Mouse (Mus musculus) forebrain, postnatal 0 days (tissue): ENCODE results near the gene Acsf3. TPM values are rescaled to one million over a fixed set of nuclear protein-coding genes. Genes with fewer than 3 reads are reported as not detected.
A peak's percentile ranks its signal among the peaks of the same experiment; 100 is the strongest.

ENCODE experiments used
- ATAC-seq: fragments of 200-750 bp; cut with Nextera tagmentation; 2 replicates; pipeline ENCODE4 v1.8.0; 2017; ENCODE audit warnings: mild to moderate bottlenecking, moderate library complexity
- DNase-seq: peaks from one replicate; pipeline ENCODE4 v3.0.0-alpha.2; 2015
- H3K27ac ChIP-seq: fragments of 300-500 bp; sonication (generic); 2 replicates; pipeline ENCODE4 v1.5.1; 2014; ENCODE audit warnings: low read depth, mild to moderate bottlenecking, antibody characterized with exemption, low read length, moderate library complexity, mixed read lengths
- H3K27me3 ChIP-seq: fragments of 300-500 bp; sonication (generic); 2 replicates; pipeline ENCODE4 v1.6.1; 2014; ENCODE audit warnings: mild to moderate bottlenecking, low read length, mixed read lengths; ENCODE audit not compliant: insufficient read depth
- H3K36me3 ChIP-seq: fragments of 300-500 bp; sonication (generic); 2 replicates; pipeline ENCODE4 v1.6.1; 2014; ENCODE audit warnings: mild to moderate bottlenecking, moderate library complexity; ENCODE audit not compliant: insufficient read depth
- H3K4me1 ChIP-seq: fragments of 300-500 bp; sonication (generic); 2 replicates; pipeline ENCODE4 v1.6.1; 2014; ENCODE audit warnings: antibody characterized with exemption; ENCODE audit not compliant: insufficient read depth
- H3K4me2 ChIP-seq: fragments of 300-500 bp; sonication (generic); 2 replicates; pipeline ENCODE4 v1.6.1; 2014; ENCODE audit warnings: low read depth, mild to moderate bottlenecking, moderate library complexity
- H3K4me3 ChIP-seq: fragments of 300-500 bp; sonication (generic); 2 replicates; pipeline ENCODE4 v1.5.1; 2014; ENCODE audit warnings: low read depth, low read length, mixed read lengths
- H3K9ac ChIP-seq: fragments of 300-500 bp; sonication (generic); 2 replicates; pipeline ENCODE4 v1.6.1; 2014; ENCODE audit warnings: mild to moderate bottlenecking
- H3K9me3 ChIP-seq: fragments of 300-500 bp; sonication (generic); 2 replicates; pipeline ENCODE4 v1.6.1; 2016; ENCODE audit warnings: low read length
- CTCF ChIP-seq: sonication (generic); IDR thresholded peaks from 2 replicates; pipeline ENCODE4 v1.5.1; 2016; ENCODE audit warnings: antibody characterized with exemption, control low read depth, low read depth
- WGBS: fragments of 180-500 bp; shearing (Covaris S2); extraction: QIAGEN DNeasy Blood & Tissue Kit; methylation state at CpG from one replicate; pipeline ENCODE4 v1.1.7; 2014; 5-methylcytosine and 5-hydroxymethylcytosine counted together
- polyA plus RNA-seq: library from polyadenylated mRNA; unstranded; fragments of >200 nt; fragmentation: Nextera tagmentation; extraction: Ambion mirVana; gene quantifications from 2 replicates; pipeline ENCODE4 v1.2.1, GENCODE M21; 2015
- total RNA-seq: library from RNA; depleted of rRNA; stranded (reverse); fragments of >200 nt; gene quantifications from 2 replicates; pipeline ENCODE4 v1.2.3, GENCODE M21; 2014

Gene Acsf3
- total and polyA plus RNA-seq, 2 experiments from 2014 or later, result 16.9 to 25.6 TPM

DNA sequence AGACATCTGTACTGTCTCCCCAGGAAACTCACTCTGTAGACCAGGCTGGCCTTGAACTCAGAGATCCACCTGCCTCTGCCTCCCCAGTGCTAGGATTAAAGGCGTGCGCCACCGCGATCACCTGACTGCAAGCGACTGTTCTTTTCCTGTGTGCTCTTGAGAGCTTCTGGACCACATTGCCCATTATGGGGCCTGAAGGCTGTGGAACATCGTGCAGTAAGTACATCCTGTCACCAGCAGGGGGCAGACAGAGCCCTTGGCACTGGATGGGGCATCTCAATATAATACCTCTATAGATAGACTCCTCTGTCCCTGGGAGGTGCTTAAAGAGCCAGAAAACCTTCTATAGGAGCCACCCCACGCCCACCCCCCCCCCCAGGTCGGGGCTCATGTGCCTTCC lies 59.7 kb downstream of the Acsf3 start:
- H3K4me2 ChIP-seq, result no peak overlapping the region
- 33% methylated on average over 8 of the region's 8 CpGs for WGBS
- ATAC-seq (peak; percentile 73), DNase-seq (peak; percentile 81)
- no peaks in the 10 kb centered on the region for H3K9me3 ChIP-seq
- no peaks in the 10 kb centered on the region for H3K27me3 ChIP-seq
- H3K9ac ChIP-seq, result no peak overlapping the region
- peak; percentile 83 for TF ChIP-seq CTCF
- H3K4me1 ChIP-seq, result no peaks in the 10 kb centered on the region
- no peak overlapping the region for H3K4me3 ChIP-seq
- no peak overlapping the region for H3K27ac ChIP-seq
- no peaks in the 10 kb centered on the region for H3K36me3 ChIP-seq

DNA sequence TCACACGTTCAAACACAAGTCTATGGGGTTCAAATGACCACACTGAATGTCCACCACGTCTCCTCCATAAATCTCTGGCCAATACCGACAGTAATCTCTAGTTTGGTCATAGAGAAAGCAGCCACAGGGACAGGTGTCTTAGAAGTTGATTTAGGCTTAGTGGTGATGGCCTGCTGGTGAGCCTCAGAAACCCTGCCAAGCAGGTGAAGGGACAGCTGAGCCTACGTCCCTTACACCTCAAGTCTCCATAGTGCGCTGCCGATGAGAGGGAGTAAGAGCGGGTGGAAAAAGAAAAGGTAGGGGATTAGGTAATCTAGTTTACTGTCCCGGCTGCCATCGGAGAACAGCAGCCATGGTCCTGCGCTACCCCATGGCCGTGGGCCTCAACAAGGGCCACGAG lies 60.9 kb downstream of the Acsf3 start:
- ATAC-seq (no peak), DNase-seq (no peak)
- no peaks in the 10 kb centered on the region for H3K9me3 ChIP-seq
- no peaks in the 10 kb centered on the region for H3K4me1 ChIP-seq
- 90% methylated on average over 12 of the region's 12 CpGs for WGBS
- H3K9ac ChIP-seq, result no peak overlapping the region
- no peak for TF ChIP-seq CTCF
- H3K36me3 ChIP-seq, result no peaks in the 10 kb centered on the region
- H3K27me3 ChIP-seq, result no peaks in the 10 kb centered on the region
- H3K4me2 ChIP-seq, result no peak overlapping the region
- H3K4me3 ChIP-seq, result no peak overlapping the region
- H3K27ac ChIP-seq, result no peak overlapping the region

DNA sequence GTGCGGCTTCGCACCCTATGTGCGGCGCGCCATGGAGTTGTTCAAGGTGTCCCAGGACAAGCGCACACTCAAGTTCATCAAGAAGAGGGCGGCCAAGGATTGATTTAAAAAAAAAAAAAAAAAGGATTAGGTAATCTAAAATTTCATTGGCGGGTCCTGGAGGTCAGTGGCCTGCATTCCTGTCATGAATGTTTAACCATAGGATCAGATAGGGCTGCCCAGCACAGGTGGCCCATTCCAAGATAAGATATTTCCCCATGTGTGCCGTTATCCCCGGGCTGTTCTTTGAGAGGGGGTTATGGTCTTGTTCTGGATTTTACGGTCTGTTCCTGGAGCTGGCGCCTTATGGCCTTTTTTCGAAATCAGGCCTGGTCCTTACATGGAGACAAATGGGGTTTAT lies 61.4 kb downstream of the Acsf3 start:
- H3K4me3 ChIP-seq, result no peak overlapping the region
- no peaks in the 10 kb centered on the region for H3K27me3 ChIP-seq
- no peaks in the 10 kb centered on the region for H3K9me3 ChIP-seq
- H3K36me3 ChIP-seq, result no peaks in the 10 kb centered on the region
- WGBS, result 93% methylated on average over 13 of the region's 13 CpGs
- H3K9ac ChIP-seq, result no peak overlapping the region
- no peak for TF ChIP-seq CTCF
- no peak overlapping the region for H3K27ac ChIP-seq
- no peaks in the 10 kb centered on the region for H3K4me1 ChIP-seq
- ATAC-seq (no peak), DNase-seq (no peak)
- no peak overlapping the region for H3K4me2 ChIP-seq

DNA sequence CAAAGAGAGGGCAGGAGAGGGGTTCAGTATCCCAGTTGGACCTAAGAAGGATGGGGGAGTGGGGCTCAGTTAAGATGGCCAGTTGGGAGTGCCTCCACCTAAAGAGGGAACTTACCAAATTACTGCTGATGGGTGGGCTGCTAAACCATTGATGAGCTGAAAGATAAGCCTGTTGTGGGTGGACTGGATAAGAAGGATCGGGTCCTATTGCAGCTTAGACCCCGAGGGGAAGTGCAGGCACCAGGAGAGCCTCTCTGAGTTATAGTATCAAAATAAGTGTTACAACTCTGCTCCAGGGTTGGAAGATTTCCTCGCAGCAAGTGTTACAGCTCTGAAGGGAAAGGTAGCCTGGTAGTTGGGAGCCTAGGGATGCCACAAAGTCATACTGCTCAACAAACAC lies 68.9 kb downstream of the Acsf3 start:
- Histone ChIP-seq H3K4me2 (no peak overlapping the region), H3K36me3 (no peaks in the 10 kb centered on the region), H3K27ac (no peak overlapping the region), H3K4me3 (no peak overlapping the region), H3K27me3 (no peaks in the 10 kb centered on the region), H3K9me3 (no peaks in the 10 kb centered on the region), H3K4me1 (no peaks in the 10 kb centered on the region), H3K9ac (no peak overlapping the region)
- no peak for DNase-seq
- no peak for TF ChIP-seq CTCF
- ATAC-seq, result no peak
- 74% methylated on average over 3 of the region's 3 CpGs for WGBS

DNA sequence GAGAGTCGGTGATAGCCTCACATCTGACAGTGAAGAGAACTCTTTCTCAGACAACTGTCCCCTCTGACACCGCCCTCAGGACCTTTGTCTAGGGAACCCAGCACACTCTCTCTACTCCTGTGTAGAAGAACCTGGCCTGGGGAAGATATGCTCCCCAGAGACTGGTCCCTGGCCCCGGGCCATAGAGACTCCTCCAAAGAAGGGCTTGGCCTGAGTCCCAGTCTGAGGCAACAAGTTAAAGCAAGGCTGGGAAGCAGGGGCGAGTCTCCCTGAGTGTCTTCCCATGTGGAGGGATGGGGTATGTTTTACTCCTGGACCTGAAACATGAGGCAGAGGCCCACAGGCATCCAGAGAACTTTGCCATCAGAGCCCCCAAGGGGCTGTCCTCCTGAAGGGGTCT lies 70.4 kb downstream of the Acsf3 start:
- Histone ChIP-seq H3K4me2 (no peak overlapping the region), H3K36me3 (no peaks in the 10 kb centered on the region), H3K27me3 (no peaks in the 10 kb centered on the region), H3K27ac (no peak overlapping the region), H3K4me3 (no peak overlapping the region), H3K4me1 (no peaks in the 10 kb centered on the region), H3K9me3 (no peaks in the 10 kb centered on the region), H3K9ac (no peak overlapping the region)
- no peak for ATAC-seq
- no peak for DNase-seq
- 61% methylated on average over 4 of the region's 4 CpGs for WGBS
- TF ChIP-seq CTCF, result no peak

DNA sequence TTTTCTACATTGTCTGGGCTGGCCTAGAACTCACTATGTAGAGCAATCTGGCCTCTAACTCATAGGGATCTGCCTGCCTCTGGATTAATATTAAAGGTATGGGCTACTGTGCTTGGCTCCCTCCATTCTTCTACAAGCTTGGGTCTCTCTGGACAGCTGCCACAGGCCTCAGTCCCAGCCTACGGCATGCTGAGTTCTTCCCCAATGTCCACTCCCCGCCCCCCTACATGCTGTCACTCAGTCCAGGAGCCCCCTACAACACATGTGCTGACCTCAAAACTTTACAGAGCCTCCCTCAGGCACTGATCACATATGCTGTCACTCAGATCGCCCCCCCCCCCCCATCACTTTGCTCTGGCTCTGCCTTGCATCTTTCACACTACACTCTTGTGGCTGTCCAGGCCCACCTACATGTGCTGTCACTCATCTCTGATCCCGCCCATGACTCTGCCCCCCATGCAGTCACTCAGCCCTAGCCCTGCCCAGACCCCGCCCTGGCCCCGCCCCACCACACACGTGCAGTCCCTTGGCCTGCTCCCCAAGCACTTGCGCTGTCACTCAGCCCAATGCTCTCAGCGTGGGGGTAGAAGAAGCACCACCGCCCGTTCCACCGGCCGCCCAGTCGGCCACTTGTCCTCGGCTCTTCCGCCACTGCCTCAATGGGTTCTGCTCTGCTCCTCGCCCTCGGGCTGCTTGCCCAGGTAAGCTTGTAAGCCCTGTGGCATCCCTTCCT lies 72.7 kb downstream of the Acsf3 start, which contains the start of gene Cdh15:
Gene Cdh15, plus strand, starts transcription at position 138 of the 733 bp plus-strand sequence.
- 14% methylated on average over 18 of the region's 18 CpGs for WGBS
- peak; percentile 92 for ATAC-seq
- no peak within 1 kb of the TSS for H3K4me3 ChIP-seq
- H3K27ac ChIP-seq, result no peak within 1 kb of the TSS
- H3K27me3 ChIP-seq, result no peaks in the 10 kb centered on the region
- no peaks in the 10 kb centered on the region for H3K36me3 ChIP-seq
- no peak for TF ChIP-seq CTCF
- DNase-seq, result peak; percentile 45
- H3K9me3 ChIP-seq, result no peaks in the 10 kb centered on the region
- H3K4me2 ChIP-seq, result peak within 1 kb of the TSS; percentile 21; the same call in 1 of the 2 replicates
- no peak within 1 kb of the TSS for H3K9ac ChIP-seq
- 0 out of 2 replicates have a peak, but pooled peaks cover 3% of the 10 kb centered on the region for H3K4me1 ChIP-seq

DNA sequence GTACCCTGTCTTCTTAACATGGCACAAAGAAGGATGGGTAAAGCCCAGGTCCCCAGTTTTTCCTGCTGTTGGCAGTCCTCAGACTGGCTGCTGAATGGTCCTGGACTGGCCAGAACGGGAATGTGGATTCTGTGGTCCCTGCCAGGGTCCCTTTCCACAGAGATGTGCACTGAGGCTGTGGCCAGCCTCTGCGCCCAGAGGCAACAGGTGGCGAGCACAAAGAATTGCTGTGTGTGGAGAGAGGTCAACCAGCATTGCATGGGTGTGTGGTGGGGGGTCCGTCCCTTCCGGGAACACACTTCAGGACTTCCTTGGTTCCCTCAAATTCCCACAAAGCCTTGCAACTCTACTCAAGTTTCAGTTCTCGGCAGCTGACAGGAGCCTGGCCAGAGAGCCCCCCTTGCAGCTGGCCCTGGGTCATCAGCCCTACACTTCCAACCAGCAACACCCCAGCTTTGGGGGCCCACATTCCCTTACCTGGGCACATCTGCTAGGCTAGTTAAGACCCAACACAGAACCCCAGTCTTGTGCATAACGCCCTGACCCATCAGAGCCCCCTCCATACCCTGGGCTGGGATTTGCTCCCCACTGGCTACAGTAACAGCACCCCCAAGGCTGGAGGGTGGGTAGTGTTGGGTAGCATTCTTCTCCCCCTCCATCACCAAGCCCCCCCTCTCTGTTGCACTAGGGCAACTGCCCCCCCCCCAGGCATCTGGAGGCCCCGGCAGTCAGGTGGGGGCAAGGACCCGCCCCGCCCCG lies 74.0 kb downstream of the Acsf3 start:
- ATAC-seq (no peak), DNase-seq (no peak)
- H3K27me3 ChIP-seq, result no peaks in the 10 kb centered on the region
- H3K4me2 ChIP-seq, result no peak overlapping the region
- peaks cover 13% of the 10 kb centered on the region; the same call in 1 of the 2 replicates for H3K4me1 ChIP-seq
- H3K27ac ChIP-seq, result no peak overlapping the region
- H3K36me3 ChIP-seq, result no peaks in the 10 kb centered on the region
- H3K9me3 ChIP-seq, result no peaks in the 10 kb centered on the region
- no peak overlapping the region for H3K4me3 ChIP-seq
- 70% methylated on average over 11 of the region's 11 CpGs for WGBS
- TF ChIP-seq CTCF, result no peak
- H3K9ac ChIP-seq, result no peak overlapping the region
